Mouse (Mus musculus): ENCODE measurements around the gene Slc28a1. TPM values are rescaled to one million over a fixed set of nuclear protein-coding genes. Genes with fewer than 3 reads are reported as not detected.
A peak's percentile ranks its signal among the peaks of the same experiment; 100 is the strongest.

Gene Slc28a1
- polyA plus RNA-seq, 1 experiment = not detected

- peaks cover 23% of the 10 kb centered on the region for H3K27me3 ChIP-seq (ENCODE audit: control insufficient read depth, insufficient read depth, insufficient read length)
- no peak overlapping the region for H3K4me2 ChIP-seq (ENCODE audit: low read depth)
- no peaks in the 10 kb centered on the region for H3K36me3 ChIP-seq (ENCODE audit: control insufficient read depth, insufficient read depth)
- H3ac ChIP-seq (ENCODE audit: control insufficient read depth, insufficient read length) = no peak overlapping the region
- no peaks in the 10 kb centered on the region for H3K79me2 ChIP-seq (ENCODE audit: control insufficient read depth, insufficient read depth)
- no peak overlapping the region for H3K4me3 ChIP-seq
- TF ChIP-seq MYOG (IDR thresholded peaks at IDR 0.05; ENCODE audit: control insufficient read depth in 1 of 3, insufficient read depth in 1 of 3, insufficient read length in 2 of 3, low read depth in 2 of 3) (no peak), TCF3 (IDR thresholded peaks at IDR 0.05; ENCODE audit: insufficient read length, low read depth) (no peak), CEBPB (IDR thresholded peaks at IDR 0.05; ENCODE audit: insufficient read depth, poor library complexity, severe bottlenecking) (no peak), USF1 (IDR thresholded peaks at IDR 0.05; ENCODE audit: low read depth) (no peak), SRF (IDR thresholded peaks at IDR 0.05; ENCODE audit: control insufficient read depth, insufficient read length, low read depth) (no peak), POLR2AphosphoS2 (IDR thresholded peaks at IDR 0.05; ENCODE audit: insufficient read length, low read depth) (no peak), REST (IDR thresholded peaks at IDR 0.05; ENCODE audit: insufficient read depth, insufficient read length) (no peak), MYOD1 (IDR thresholded peaks at IDR 0.05; ENCODE audit: control insufficient read depth in 1 of 3, insufficient read length in 2 of 3, low read depth in 2 of 3) (no peak), MAX (IDR thresholded peaks at IDR 0.05; ENCODE audit: low read depth) (no peak), E2F4 (IDR thresholded peaks at IDR 0.05; ENCODE audit: insufficient read depth) (no peak), TCF12 (IDR thresholded peaks at IDR 0.05; ENCODE audit: insufficient read depth, poor library complexity, severe bottlenecking) (no peak)
These were observed 20.4 kb upstream of the Slc28a1 start for GRCm38 (mm10) chr7:81094104-81094757.

DNA sequence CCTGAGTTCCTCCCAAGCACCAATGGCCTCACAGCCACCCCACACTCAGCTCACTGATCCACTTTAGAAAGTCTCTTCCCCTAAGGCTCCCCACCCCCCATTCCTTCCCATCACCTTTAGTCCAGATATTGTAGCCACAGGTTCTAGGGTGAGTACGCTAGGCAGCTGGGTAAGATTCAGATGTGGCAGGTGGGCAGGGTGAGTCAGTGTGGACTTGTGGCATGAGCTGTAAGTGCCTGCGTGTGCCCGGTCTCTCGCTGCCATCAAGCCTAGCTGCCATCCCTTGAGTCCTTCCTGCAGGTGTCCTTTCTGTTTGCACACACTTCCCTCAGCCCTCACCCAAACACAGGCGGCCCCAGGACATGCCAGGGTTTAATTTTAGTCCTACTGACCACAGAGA lies 14.3 kb upstream of the Slc28a1 start:
- Histone ChIP-seq H3K4me3 (no peak overlapping the region), H3K79me2 (ENCODE audit: control insufficient read depth, insufficient read depth) (no peaks in the 10 kb centered on the region), H3K36me3 (ENCODE audit: control insufficient read depth, insufficient read depth) (no peaks in the 10 kb centered on the region), H3K4me2 (ENCODE audit: low read depth) (no peak overlapping the region), H3K27me3 (ENCODE audit: control insufficient read depth, insufficient read depth, insufficient read length) (peaks cover 2% of the 10 kb centered on the region), H3ac (ENCODE audit: control insufficient read depth, insufficient read length) (no peak overlapping the region)
- TF ChIP-seq SRF (IDR thresholded peaks at IDR 0.05; ENCODE audit: control insufficient read depth, insufficient read length, low read depth) (no peak), MYOG (IDR thresholded peaks at IDR 0.05; ENCODE audit: control insufficient read depth in 1 of 3, insufficient read depth in 1 of 3, insufficient read length in 2 of 3, low read depth in 2 of 3) (peak; percentile 3 to 63 (median 18)), MYOD1 (IDR thresholded peaks at IDR 0.05; ENCODE audit: control insufficient read depth in 1 of 3, insufficient read length in 2 of 3, low read depth in 2 of 3) (peak in 2 of 3 experiments; percentile 59 to 85), REST (IDR thresholded peaks at IDR 0.05; ENCODE audit: insufficient read depth, insufficient read length) (no peak), TCF12 (IDR thresholded peaks at IDR 0.05; ENCODE audit: insufficient read depth, poor library complexity, severe bottlenecking) (no peak)

- Histone ChIP-seq H3K4me2 (ENCODE audit: low read depth) (no peak overlapping the region), H3K4me3 (no peak overlapping the region), H3K36me3 (ENCODE audit: control insufficient read depth, insufficient read depth) (no peaks in the 10 kb centered on the region), H3K79me2 (ENCODE audit: control insufficient read depth, insufficient read depth) (no peaks in the 10 kb centered on the region), H3K27me3 (ENCODE audit: control insufficient read depth, insufficient read depth, insufficient read length) (no peaks in the 10 kb centered on the region), H3ac (ENCODE audit: control insufficient read depth, insufficient read length) (no peak overlapping the region)
- TF ChIP-seq USF1 (IDR thresholded peaks at IDR 0.05; ENCODE audit: low read depth) = no peak
- TF ChIP-seq REST (IDR thresholded peaks at IDR 0.05; ENCODE audit: insufficient read depth, insufficient read length) = no peak
- TF ChIP-seq CEBPB (IDR thresholded peaks at IDR 0.05; ENCODE audit: insufficient read depth, poor library complexity, severe bottlenecking) = no peak
- no peak for TF ChIP-seq POLR2A (IDR thresholded peaks at IDR 0.05; ENCODE audit: insufficient read length, low read depth)
- TF ChIP-seq TCF12 (IDR thresholded peaks at IDR 0.05; ENCODE audit: insufficient read depth, poor library complexity, severe bottlenecking) = no peak
- TF ChIP-seq MYOG (IDR thresholded peaks at IDR 0.05; ENCODE audit: control insufficient read depth in 1 of 3, insufficient read depth in 1 of 3, insufficient read length in 2 of 3, low read depth in 2 of 3) = no peak
- no peak for TF ChIP-seq SRF (IDR thresholded peaks at IDR 0.05; ENCODE audit: control insufficient read depth, insufficient read length, low read depth)
- no peak for TF ChIP-seq MAX (IDR thresholded peaks at IDR 0.05; ENCODE audit: low read depth)
- TF ChIP-seq E2F4 (IDR thresholded peaks at IDR 0.05; ENCODE audit: insufficient read depth) = no peak
- TF ChIP-seq TCF3 (IDR thresholded peaks at IDR 0.05; ENCODE audit: insufficient read length, low read depth) = no peak
- no peak for TF ChIP-seq MYOD1 (IDR thresholded peaks at IDR 0.05; ENCODE audit: control insufficient read depth in 1 of 3, insufficient read length in 2 of 3, low read depth in 2 of 3)
- TF ChIP-seq POLR2AphosphoS2 (IDR thresholded peaks at IDR 0.05; ENCODE audit: insufficient read length, low read depth) = no peak
These were observed 11.7 kb upstream of the Slc28a1 start for GRCm38 (mm10) chr7:81102854-81103253.

DNA sequence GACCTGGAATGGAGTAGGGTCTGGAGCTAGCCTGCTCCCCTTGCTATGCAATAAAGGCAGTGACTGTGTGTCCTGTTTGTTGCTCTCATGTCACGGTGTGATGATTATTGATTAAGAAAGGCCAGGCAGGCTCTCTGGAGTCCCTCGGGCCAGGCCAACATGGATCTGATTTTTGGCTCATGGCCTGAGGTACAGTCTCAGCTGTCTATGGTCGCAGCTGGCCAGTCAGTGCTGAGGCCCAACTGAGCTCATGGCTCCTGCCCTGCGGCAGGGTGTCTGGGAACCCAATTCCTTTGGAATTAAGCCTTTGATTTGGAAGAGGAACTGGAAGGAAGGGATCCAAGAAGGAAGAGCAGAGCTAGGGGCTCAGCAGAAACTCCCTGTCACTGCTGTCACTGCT lies 9.1 kb upstream of the Slc28a1 start:
- Histone ChIP-seq H3K4me3 (no peak overlapping the region), H3ac (ENCODE audit: control insufficient read depth, insufficient read length) (no peak overlapping the region), H3K79me2 (ENCODE audit: control insufficient read depth, insufficient read depth) (no peaks in the 10 kb centered on the region), H3K4me2 (ENCODE audit: low read depth) (no peak overlapping the region), H3K27me3 (ENCODE audit: control insufficient read depth, insufficient read depth, insufficient read length) (no peaks in the 10 kb centered on the region), H3K36me3 (ENCODE audit: control insufficient read depth, insufficient read depth) (no peaks in the 10 kb centered on the region)
- TF ChIP-seq USF1 (IDR thresholded peaks at IDR 0.05; ENCODE audit: low read depth) (no peak), SRF (IDR thresholded peaks at IDR 0.05; ENCODE audit: control insufficient read depth, insufficient read length, low read depth) (no peak), REST (IDR thresholded peaks at IDR 0.05; ENCODE audit: insufficient read depth, insufficient read length) (no peak), POLR2AphosphoS2 (IDR thresholded peaks at IDR 0.05; ENCODE audit: insufficient read length, low read depth) (no peak), MYOG (IDR thresholded peaks at IDR 0.05; ENCODE audit: control insufficient read depth in 1 of 3, insufficient read depth in 1 of 3, insufficient read length in 2 of 3, low read depth in 2 of 3) (peak; percentile 62 to 93 (median 84)), TCF12 (IDR thresholded peaks at IDR 0.05; ENCODE audit: insufficient read depth, poor library complexity, severe bottlenecking) (peak; percentile 32), MAX (IDR thresholded peaks at IDR 0.05; ENCODE audit: low read depth) (no peak), TCF3 (IDR thresholded peaks at IDR 0.05; ENCODE audit: insufficient read length, low read depth) (peak; percentile 41), MYOD1 (IDR thresholded peaks at IDR 0.05; ENCODE audit: control insufficient read depth in 1 of 3, insufficient read length in 2 of 3, low read depth in 2 of 3) (peak in 2 of 3 experiments; percentile 73 to 86), CEBPB (IDR thresholded peaks at IDR 0.05; ENCODE audit: insufficient read depth, poor library complexity, severe bottlenecking) (no peak)

Measured in myocyte (in vitro differentiated cells).